Mouse (Mus musculus) lung, adult 2 months (tissue): ENCODE measurements around the gene Fam81a.

Experiments
- CTCF ChIP-seq: fragments of 200-500 bp; IDR thresholded peaks from 2 replicates; pipeline ENCODE4 v1.5.1; 2011; ENCODE audit warnings: mild to moderate bottlenecking, low read length, control low read depth; ENCODE audit not compliant: insufficient read depth
- POLR2A ChIP-seq: fragments of 200-500 bp; IDR thresholded peaks from 2 replicates; pipeline ENCODE4 v1.6.1; 2011; ENCODE audit warnings: low read depth, mild to moderate bottlenecking, control low read depth, low read length, borderline replicate concordance; ENCODE audit errors: extremely low read depth

- TF ChIP-seq POLR2A (no peak), CTCF (no peak)
Observed at GRCm38 (mm10) chr9:70134716-70135115, 7.6 kb downstream of the Fam81a start.
